ENCODE assay signal across 8 mouse cellular contexts in the genomic region with DNA sequence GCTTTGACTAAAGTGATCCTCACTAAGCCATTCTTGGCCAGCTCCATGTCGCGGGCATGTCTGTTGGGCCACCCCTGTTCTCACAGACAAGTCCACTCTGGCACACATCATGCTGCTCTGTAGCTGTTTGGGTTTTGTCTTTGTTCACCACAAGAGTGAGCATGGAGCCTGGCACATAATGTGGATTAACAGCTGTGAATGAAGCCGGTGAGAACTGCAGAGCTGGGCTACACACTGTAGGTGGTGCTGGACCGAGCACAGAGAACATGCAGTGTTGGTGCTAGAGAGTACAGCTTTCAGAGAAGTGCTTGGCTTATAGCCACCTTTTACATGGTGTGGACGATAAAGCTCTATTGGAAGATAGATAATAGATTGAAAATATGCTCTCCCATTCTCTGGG.
DNase-seq lines count a peak whose midpoint lies in the region; ATAC-seq and TF ChIP-seq lines count a peak whose summit lies in the region.

No protein-coding gene starts in this region.

- H3K36me3 ChIP-seq in testis, adult 2 months (ENCODE audit: control insufficient read depth, insufficient read depth, low read length) = no peaks in the 10 kb centered on the region
- no peaks in the 10 kb centered on the region for H3K36me3 ChIP-seq in hindbrain, embryonic 10.5 days
- H3K36me3 ChIP-seq in lung, embryonic 14.5 days (ENCODE audit: insufficient read depth) = no peaks in the 10 kb centered on the region

- peaks cover 2% of the 10 kb centered on the region; the same call in 1 of the 2 replicates for H3K4me1 ChIP-seq in testis, adult 2 months (ENCODE audit: control insufficient read depth, insufficient read depth, low read length)
- no peaks in the 10 kb centered on the region for H3K4me1 ChIP-seq in hindbrain, embryonic 10.5 days (replicated peaks)
- H3K4me1 ChIP-seq in lung, embryonic 14.5 days (ENCODE audit: insufficient read depth) = no peaks in the 10 kb centered on the region

- ATAC-seq in CD4-positive, CD25-positive, alpha-beta regulatory T cell, adult 4 months = no peak
- peak; percentile 56 for ATAC-seq in lung, embryonic 14.5 days (ENCODE audit: insufficient read depth)

- TF ChIP-seq CTCF in testis, adult 2 months (IDR thresholded peaks at IDR 0.05; ENCODE audit: control insufficient read depth, insufficient read depth, insufficient replicate concordance, low read depth, low read length) = peak; percentile 40; the same call in 1 of the 2 replicates
- peak; percentile 55 for TF ChIP-seq CTCF in lung, embryonic 14.5 days (IDR thresholded peaks at IDR 0.05; ENCODE audit: low read depth)

- no peak overlapping the region for H3K4me3 ChIP-seq in testis, adult 2 months (ENCODE audit: control insufficient read depth, low read depth, low read length)
- no peak overlapping the region for H3K4me3 ChIP-seq in hindbrain, embryonic 10.5 days
- H3K4me3 ChIP-seq in lung, embryonic 14.5 days (ENCODE audit: low read depth, low read length) = no peak overlapping the region

- no peak for TF ChIP-seq POLR2A in testis, adult 2 months (IDR thresholded peaks at IDR 0.05; ENCODE audit: control insufficient read depth, low read depth, low read length)

- WGBS in hindbrain, embryonic 10.5 days = 67% methylated on average over 5 of the region's 5 CpGs
- WGBS in lung, embryonic 14.5 days = 52% methylated on average over 5 of the region's 5 CpGs

- no peaks in the 10 kb centered on the region for H3K9me3 ChIP-seq in hindbrain, embryonic 10.5 days
- no peaks in the 10 kb centered on the region for H3K9me3 ChIP-seq in lung, embryonic 14.5 days (ENCODE audit: low read depth, low read length)

- no peak overlapping the region for H3K9ac ChIP-seq in lung, embryonic 14.5 days

- no peaks in the 10 kb centered on the region for H3K27me3 ChIP-seq in testis, adult 2 months (ENCODE audit: control insufficient read depth, insufficient read depth, low read length)
- H3K27me3 ChIP-seq in hindbrain, embryonic 10.5 days (ENCODE audit: insufficient read depth, poor library complexity, severe bottlenecking) = no peaks in the 10 kb centered on the region
- no peaks in the 10 kb centered on the region; the same call in 1 of the 2 replicates for H3K27me3 ChIP-seq in lung, embryonic 14.5 days (ENCODE audit: insufficient read depth, low read length)

- no peak overlapping the region for H3K27ac ChIP-seq in testis, adult 2 months (ENCODE audit: control insufficient read depth, insufficient read depth, low read depth, low read length)
- no peak overlapping the region for H3K27ac ChIP-seq in hindbrain, embryonic 10.5 days
- no peak overlapping the region for H3K27ac ChIP-seq in lung, embryonic 14.5 days (ENCODE audit: low read depth)

- peak; percentile 18 for DNase-seq in CD4-positive, CD25-positive, alpha-beta regulatory T cell, adult 2 months (ENCODE audit: low read depth, low spot score)
- no peak for DNase-seq in testis, postnatal 14 days (ENCODE audit: low spot score)
- DNase-seq in hindbrain, embryonic 10.5 days (ENCODE audit: low spot score) = peak; percentile 41
- peak; percentile 63 for DNase-seq in lung, embryonic 14.5 days
- peak; percentile 69 for DNase-seq in retina, postnatal 7 days (ENCODE audit: low read depth, low spot score)
- DNase-seq in urinary bladder, adult 18-20 months (ENCODE audit: low spot score in 2 of 2) = no peak

- H3K4me2 ChIP-seq in lung, embryonic 14.5 days = no peak overlapping the region

Comparison
In these comparisons a context has a peak if more than half of its experiments do, and no peak if none do; other contexts are left out.
1. DNase-seq: peak in CD4-positive, CD25-positive, alpha-beta regulatory T cell, adult 2 months (single experiment), hindbrain, embryonic 10.5 days (single experiment), lung, embryonic 14.5 days (single experiment) and retina, postnatal 7 days (single experiment); none in testis, postnatal 14 days (single experiment) and urinary bladder, adult 18-20 months (0 of 2).